Mouse (Mus musculus) heart, adult 8-10 months (tissue): ENCODE measurements around the gene Faxc. TPM values are rescaled to one million over a fixed set of nuclear protein-coding genes. Genes with fewer than 3 reads are reported as not detected.

Experiments
- DNase-seq: peaks from one replicate; pipeline ENCODE4 v3.0.0; 2022; ENCODE audit warnings: low spot score
- total RNA-seq, 4 experiments: library from RNA; stranded (reverse); gene quantifications; 2 replicates each; pipeline ENCODE4 v1.2.4; 2022

Gene Faxc
- total RNA-seq, 4 experiments from 2014 or later, result 1.4 to 2.0 (median 1.6) TPM

GRCm38 (mm10) chr4:22018414-22018813, 87.3 kb downstream of the Faxc start:
- no peak for DNase-seq

- DNase-seq, result no peak
These were observed 98.8 kb downstream of the Faxc start for GRCm38 (mm10) chr4:22029951-22030350.

Other genes starting within 250 kb of the Faxc start
- gene Prdm13, start 245.4 kb upstream of the Faxc start, total RNA-seq, result not detected
- gene Ccnc, start 203.6 kb upstream of the Faxc start, total RNA-seq, result 10 to 100 TPM; 10.3 to 13.9 (median 11.5) TPM
- 10 to 100 TPM; 10.9 to 14.0 (median 13.6) TPM for gene Usp45, start 164.2 kb upstream of the Faxc start, total RNA-seq
- gene Tstd3, start 164.1 kb upstream of the Faxc start, total RNA-seq, result 10 to 100 TPM; 14.1 to 22.0 (median 19.2) TPM
- 10 to 100 TPM; 19.9 to 35.3 (median 27.3) TPM for gene Pnisr, start 83.7 kb upstream of the Faxc start, total RNA-seq
- gene Coq3, start 51.7 kb upstream of the Faxc start, total RNA-seq, result 10 to 100 TPM; 36.0 to 42.4 (median 38.5) TPM